Mouse (Mus musculus) A20 (cell line): ENCODE results near the gene Gnai2.
A peak's percentile ranks its signal among the peaks of the same experiment; 100 is the strongest.

Experiments used
- DNase-seq: peaks from one replicate; pipeline ENCODE4 v3.0.0-alpha.2; 2011; ENCODE audit warnings: low read depth, low spot score

The Gnai2 gene

DNA sequence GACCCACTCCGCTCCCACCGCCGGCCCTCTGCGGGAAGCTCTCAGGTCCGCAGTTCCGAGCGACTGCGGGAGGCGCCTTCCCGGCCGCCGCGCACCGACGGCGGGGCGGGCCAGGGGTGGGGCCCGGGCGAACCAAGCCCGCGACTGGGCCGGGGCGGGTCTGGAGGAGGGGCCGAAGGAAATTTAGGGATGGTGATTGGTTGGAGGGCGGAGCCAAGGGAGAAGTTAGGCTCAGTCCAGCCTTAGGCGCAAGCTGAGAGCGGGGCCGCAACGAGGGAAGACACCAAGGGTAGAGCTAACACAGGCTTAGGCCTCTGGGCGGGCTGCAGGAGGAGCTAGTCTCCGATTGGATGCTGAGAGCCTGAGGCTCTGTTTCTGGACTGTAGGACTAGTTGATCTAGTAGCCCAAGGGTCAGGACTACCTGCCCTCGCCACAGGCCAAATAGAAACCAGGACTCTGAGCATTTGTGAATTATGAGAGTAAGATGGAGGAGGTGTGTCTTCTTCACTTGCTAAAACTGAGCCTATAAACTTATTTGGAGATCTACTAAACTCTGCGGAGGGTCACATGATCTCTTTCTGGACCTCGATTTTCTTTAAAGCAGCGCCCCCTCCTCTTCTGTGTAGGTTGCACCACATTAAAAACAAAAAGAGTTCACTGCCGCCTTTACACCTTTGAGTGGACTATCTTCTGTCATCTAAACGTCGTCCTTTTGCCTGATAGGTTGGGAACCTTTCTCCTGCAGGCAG, at the start of gene Gnai2:
Gene Gnai2, minus strand, starts transcription at position 89 of the 750 bp plus-strand sequence.
- DNase-seq, result peak; percentile 97

DNA sequence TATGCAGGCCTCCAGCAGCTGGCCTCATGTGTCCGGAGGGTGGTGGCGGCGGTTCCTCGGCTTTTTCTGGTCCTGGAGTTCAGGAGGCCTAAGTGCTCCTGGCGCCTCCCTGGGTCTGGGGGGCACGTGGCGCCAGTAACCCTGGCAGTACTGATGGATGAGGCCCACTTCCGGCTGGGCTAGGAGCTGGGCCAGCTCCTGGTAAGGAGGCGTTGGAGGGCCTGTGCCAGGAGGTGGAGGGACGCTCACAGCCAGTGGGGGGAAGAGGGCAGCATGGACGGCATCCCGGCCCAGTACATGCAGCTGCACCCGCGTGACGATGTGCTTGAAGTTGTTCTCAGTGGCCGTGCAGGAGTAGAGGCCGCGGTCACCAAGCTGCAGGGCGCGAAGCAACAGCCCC, 47.2 kb upstream of the Gnai2 start:
- DNase-seq, result no peak

DNA sequence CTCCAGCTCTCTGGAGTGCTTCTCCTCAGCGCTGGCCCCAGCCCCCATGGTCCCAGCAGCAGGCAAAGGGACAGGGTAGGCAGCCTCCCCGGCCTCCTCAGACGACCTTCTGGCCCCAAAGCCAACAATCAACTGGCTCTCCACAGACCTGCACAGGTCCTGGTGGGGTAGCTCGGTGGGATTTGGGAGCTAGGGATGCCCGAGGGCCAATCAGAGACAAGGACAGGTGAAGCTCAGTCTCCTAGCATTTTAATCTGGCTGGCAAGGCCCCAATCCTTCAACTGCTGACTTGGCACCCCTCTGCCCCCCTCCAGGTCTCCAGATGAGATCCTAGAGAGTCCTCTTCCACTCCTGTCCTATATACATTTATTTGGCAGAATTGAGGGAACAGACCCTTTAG, 44.3 kb upstream of the Gnai2 start, which contains the start of gene Gnat1:
Gene Gnat1, minus strand, starts transcription at position 212 of the 400 bp plus-strand sequence.
- DNase-seq, result no peak

DNA sequence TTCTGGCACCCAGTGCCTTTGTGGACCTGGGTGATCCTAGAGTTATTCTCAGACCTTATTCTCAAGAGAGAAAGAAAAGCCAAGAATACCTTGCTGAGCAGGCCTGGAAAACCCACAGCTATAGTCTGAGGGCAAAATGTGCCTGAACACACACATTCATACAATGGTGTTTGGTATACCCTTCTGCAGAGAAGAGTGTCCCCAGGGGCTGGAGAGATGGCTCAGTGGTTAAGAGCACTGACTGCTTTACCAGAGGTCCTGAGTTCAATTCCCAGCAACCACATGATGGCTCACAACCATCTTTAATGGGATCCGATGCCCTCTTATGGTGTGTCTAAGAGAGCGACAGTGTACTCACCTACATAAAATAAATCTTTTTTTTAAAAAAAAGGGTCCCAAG, 43.7 kb upstream of the Gnai2 start:
- no peak for DNase-seq

DNA sequence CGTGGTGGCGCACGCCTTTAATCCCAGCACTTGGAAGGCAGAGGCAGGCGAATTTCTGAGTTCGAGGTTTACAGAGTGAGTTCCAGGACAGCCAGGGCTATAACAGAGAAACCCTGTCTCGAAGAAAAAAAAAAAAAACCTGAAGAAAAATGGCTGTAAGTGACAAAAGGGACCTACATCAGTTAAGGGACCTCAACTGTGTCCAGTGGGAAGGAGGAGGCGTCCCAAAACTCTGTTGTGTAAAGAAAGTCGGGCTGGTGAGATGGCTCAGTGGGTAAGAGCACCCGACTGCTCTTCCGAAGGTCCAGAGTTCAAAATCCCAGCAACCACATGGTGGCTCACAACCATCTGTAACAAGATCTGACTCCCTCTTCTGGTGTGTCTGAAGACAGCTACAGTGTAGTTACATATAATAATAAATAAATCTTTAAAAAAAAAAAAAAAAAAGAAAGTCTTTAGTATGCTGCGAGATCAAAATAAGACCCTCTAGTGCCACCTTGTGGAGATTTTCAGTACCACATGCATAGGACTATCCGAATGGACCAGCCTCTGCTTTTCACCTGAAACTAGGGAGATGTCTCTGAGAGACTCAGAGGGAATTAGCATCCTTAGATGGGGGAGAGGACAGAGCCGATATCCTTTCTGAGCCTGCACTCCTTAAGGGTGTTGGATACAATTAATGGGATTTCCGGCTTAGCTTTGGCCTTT, 42.8 kb upstream of the Gnai2 start:
- DNase-seq, result peak; percentile 75

DNA sequence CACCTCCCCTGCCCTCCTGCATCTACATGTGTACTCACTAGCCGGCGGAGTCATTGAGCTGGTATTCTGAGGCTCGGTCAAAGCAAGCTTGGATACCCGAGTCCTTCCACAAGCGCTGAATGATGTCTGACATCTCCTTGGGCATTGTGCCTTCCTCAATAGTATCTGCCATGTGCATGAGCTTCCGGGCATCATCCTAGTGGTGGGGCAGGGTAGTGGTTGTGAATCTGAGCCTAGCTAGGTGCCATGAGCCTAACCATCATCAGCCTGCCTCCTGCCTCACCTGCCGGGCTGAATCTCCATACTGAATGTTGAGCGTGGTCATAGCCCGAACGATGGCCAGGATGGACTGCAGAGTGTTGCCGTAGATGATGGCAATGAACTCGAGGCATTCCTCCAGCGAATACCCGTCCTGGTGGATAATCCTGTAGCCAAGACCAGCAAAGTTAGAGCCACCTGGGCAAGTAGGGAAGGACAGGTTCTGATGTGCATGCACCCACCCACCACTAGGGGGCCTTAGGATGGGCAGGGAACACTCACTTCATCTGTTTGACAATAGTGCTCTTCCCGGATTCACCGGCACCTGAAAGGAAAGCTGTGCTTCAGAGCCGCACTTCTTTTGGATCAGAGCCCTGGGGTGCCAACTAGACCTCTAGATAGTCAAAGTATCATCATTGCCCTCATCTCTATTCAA, 42.1 kb upstream of the Gnai2 start:
- DNase-seq, result peak; percentile 56

DNA sequence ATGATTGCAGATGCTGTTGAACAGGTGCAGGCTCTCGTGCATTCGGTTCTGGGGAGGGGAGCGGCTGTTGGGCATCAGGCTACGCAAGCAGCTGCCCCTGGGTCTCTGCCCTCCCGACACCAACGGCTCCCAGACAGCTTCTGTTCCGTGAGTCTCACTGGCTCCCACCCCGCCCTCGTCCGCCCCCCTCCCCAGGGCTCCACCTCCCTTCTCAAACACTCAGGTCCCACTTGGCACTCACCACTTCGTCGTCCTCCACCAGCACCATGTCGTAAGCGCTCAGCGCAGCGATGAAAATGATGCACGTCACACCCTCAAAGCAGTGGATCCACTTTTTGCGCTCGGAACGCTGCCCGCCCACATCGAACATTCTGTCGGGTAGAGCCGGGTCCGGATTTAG, 41.1 kb upstream of the Gnai2 start:
- DNase-seq, result no peak

DNA sequence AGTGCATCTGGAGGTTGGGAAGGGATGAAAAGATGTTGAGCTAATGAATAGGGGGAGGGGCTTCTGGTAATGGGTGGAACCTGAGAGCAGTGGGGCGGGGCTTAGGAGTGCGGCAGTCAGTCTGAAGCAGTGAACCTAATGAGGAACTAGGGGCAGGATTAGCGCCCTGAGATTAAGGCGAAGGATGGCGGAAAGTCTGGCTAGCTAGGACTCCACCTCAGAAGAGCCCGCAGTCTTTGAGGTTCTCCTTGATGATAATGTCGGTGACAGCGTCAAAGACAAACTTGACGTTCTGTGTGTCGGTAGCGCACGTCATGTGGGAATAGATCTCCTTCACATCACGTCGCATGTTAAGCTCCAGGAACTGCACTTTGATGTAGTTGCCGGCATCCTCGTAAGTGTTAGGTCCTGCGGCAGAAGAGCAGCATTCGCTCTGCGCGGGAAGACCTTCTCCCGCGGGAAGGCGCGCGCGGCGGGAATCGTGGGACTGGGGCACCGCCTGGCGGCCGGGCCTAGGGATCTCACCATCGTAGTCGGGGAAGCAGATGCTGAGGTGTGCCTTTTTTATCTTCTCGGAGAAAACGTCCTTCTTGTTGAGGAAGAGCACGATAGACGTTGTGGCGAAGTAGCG, 40.6 kb upstream of the Gnai2 start:
- DNase-seq, result peak; percentile 73

DNA sequence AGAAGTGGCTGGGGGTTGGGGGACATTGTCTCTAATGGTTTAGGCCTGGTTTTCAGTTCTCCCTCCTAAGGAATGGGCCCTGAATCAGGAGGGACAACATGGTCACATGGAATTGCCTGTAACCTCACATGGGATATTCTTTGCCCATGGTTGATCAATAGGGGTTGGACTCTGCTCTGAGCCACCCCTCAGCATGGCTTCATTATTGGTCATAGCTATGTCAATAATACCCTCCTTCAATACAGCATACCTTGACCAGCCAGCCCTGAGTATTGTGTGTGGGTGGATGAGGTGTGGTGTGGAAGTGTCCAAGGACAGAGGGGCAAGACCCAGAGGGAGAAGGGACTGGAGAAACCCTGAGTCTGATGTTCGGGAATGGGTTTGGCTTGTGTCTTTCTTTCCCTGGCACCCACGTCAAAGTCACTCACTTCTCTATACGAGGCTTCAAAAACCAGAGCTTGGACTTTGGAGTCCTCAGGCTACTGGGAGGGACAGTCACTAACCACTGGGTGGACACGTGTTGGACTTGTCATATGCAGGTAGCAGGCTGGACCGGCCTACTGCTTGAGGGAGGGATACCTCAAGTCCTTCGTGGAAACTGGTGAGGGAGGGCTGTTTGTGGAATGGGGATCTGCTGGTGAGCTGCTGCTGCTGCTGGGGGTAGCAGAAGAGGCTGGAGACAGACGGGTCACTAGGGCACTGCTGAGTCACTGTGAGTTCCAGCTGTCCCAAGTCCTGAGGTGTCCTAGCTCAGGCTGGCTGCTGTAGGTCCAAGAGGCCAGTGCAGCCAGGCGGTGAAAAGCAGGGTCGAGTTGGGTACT, 39.7 kb upstream of the Gnai2 start:
- DNase-seq, result no peak

DNA sequence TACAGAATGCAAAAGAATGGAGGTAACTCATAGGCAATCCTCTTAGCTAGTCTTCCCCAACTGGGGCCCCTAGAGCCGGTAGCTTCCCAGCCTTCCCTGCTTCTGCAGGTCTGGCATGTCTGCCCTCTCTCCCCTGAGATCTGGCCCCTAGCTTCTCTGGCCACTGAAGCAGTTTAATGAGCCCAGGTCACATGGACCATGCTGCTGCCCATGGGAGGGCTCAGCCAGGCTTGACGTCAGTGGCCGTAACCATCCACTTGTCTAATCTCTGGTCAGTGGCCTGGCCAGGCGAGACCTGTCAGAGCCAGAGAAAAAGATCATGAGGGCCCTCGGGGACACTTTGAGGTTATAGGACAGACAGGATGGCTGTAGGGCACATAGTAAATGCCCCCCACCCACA, 35.1 kb upstream of the Gnai2 start:
- no peak for DNase-seq

DNA sequence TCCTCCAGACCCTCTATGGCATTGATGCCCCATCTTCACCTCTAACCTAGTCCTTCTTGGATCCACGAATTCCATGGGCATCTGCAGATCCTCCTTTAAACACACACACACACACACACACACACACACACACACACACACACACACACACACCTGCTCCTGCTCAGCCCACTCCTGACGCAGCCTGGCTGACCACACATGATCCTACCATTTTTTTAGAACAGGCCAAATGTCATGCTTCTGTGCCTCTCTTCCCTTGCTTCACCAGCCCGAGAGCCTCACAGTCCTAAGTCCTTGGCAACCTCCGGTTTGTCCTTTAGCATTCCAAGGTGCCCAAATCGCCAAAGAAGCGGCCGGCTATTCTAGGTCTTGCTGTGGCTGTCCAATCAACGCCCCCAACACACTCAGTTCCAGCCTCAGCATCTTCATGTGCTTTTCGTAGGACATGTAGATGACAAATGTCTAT, 34.3 kb upstream of the Gnai2 start, which contains the start of gene Slc38a3:
Gene Slc38a3, minus strand, starts transcription at position 51 of the 466 bp plus-strand sequence.
- DNase-seq, result no peak

DNA sequence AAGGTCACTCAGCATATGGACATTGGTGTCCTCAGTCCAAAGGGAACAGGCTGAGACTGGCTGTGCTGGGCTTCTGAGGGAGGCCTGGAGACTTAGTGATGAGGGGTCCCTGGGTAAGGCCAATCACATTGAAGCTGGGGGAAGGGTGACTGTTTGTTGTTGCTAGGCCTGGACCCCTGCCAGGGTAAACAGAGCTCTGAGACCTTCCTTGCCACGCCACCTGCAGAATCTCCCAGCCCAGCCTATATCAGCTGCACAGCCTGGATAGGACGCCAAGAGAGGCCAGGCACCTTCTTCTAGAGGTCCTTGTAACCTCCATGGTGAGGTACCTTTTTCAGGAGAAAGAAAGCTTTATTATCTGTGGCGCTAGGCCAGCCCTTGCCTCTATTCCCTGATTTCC, 33.7 kb upstream of the Gnai2 start:
- no peak for DNase-seq

DNA sequence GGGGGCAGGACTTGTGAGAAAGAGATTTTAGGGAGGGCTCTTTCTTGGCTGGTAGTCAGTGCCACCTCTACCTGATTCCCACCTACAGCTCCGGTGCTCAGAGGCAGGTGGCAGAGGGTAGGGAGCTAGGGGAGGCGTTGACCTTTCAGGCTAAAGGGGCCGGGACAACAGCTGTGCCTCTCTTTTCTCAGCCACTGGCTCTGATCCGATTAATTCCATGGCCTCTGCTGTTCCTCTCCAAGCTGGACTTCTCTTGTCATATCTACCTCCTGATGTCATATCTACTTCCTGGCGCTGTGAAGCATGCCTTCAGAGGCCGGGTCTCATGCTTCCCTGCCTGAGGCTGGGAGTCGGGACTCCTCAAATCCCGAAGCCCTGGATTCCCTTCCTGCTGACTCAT, 32.8 kb upstream of the Gnai2 start:
- DNase-seq, result no peak

DNA sequence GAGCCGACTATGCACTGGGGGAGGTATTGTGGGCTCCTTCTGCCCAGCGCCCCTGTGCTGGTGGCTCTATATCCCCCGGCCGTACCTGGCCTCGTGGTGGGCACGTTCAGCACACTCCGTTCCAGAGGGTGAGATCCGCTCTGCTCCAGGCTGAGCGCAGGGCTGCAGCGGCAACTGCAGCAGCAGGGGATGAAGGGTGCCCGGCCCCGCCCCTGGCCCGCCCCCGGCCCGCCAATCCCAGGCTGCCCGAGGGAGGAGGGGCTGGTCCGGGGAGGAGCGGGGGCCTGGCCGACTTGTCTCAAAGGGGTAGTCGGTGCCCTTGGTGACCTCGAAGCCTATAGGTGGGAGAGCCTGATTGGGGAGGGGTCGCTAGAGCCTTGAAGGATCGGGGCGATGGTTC, 32.1 kb upstream of the Gnai2 start:
- DNase-seq, result no peak

DNA sequence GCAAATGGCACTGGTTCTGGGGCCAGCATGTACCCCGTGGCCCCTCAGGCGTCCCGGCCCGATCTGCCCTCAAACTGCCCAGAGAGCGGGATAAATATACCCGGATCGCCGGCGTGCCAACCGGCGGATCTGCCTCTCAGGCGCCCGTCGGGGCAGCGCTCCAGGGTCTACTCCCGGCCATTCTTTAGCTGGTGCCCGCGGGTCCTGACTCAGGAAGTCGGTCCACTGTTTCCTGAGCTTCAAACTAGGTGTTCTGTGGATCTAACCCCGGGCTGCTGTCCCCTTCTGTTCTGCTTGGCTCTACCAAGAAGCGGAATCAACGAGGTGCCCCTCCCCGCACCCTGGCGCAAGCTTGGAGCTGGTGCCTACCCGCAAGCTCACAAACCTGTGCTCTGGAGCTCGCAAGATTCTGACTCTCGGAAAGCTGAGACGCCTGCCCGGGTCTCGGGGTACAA, 31.6 kb upstream of the Gnai2 start:
- no peak for DNase-seq

DNA sequence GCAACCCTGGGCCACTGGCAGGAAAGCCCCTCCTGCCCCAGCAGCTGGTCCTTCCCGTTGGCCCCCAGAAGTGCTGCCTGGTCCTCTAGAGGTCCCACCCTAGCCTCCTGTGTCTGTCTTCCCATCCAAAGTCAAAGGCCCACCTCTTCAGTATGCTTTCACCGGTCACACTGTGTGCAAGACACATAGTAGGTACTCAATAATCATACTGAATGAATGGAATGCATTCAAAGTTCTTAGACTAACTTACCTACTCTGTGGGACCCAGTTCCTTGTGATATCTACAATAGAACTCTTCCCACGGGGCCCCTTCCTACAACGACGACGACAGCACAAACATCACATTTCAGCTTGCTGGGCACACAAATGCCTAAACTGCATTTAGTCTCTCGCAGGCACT, 30.1 kb upstream of the Gnai2 start:
- no peak for DNase-seq

DNA sequence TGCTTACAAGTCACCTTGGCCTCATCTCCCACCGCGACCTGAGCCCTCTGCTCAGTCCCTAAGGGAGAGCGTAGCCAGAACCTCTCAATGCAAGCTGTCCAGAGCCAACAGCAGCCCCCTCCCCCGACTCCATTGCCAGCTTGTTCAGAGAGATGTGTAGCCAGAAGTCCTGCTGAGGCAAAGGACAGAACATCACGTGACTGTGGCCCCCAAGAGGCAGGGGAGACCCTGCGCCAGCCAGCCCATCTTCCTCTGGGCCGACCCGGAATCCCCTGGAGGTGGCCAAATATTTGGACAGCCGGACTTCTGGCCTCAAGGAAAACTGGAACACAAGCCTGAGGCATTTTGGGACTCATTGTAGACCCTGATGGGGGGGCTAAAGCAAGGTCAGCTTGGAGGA, 28.4 kb upstream of the Gnai2 start:
- DNase-seq, result no peak

DNA sequence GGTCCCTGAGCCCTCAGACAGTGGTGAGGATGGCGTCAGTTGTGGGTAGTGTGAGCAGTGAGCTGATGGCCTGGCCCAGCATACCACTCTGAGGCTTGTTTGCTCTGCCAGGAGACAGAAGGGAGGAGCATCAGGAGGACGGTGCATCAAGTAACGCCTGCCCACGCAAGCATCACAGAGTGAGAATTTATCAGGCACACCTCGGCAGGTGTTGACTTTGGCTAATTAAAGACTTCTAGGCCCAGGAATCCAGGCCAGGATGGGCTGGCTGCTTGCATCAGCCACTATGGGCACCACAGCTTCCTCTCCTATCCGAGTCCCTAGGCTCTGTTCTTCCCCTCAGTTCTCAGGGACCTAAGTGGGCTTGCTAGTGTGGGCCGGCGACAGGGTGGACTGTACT, 27.2 kb upstream of the Gnai2 start:
- DNase-seq, result no peak

DNA sequence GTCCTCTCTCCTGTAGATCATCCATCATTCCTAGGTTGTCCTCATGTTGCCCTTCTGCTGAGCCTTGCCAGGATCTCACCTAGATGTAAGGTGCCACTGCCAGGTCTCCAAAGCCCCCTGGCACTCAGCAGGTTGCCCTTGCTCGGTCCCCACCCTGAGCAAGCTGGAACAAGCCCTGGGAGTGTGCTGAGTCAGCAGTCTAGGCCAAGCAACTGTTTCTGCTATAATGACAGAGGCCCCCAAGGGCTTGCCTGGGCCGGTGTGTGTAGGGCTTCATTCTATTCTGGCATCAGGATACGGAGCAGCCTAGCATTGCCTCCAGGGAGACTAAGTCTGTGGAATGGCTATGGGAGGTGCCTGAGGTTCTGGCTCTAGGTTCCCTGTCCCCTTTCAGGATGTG, 25.6 kb upstream of the Gnai2 start:
- DNase-seq, result no peak

DNA sequence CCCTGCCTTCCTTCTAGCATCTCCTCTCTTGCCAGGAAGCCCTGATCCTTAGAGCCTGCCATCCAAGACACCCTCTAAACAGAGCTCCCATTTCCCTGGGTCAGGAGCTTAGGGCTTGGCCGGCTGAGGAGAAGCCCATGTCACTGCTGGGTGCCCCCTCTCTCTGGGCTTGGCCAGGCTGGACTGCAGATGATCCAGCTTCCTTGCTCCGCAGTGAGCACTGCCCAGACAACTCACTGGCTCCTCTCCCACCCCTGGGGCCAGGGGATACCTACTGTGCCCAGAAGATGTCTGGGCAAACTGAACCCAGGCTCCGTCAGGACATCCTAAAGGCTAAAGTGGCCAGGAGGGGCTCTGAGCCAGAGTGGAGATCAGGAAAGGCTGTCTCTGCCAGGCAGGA, 24.8 kb upstream of the Gnai2 start:
- DNase-seq, result no peak

DNA sequence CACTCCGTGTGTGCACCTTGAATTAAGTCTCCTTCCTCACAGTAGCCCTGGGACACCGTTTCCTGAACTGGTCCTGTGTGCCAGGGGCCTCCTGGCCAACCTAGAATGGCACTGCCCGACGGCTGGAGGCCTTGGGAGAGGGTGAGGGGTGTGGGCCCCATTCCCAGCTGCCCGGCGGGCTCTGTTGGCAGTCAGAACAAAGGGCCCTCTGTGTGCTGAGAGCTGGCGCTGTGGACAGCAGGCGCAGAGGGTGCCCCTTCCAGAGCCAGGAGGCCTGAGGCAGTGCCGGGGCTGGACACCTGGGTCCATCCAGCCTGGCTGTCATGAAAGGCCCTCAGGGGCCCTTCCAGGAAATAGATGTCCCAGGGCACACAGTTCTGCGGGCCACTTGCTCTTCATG, 24.4 kb upstream of the Gnai2 start:
- no peak for DNase-seq
